Mouse (Mus musculus) hindbrain, embryonic 15.5 days (tissue): ENCODE measurements at regions not wholly inside any gene's neighbourhood (a gene's known extent, or its start where the extent isn't known, plus 50 kb on each side); places are given as distances from the start of the nearest gene placed in this dataset.

Experiments used
- ATAC-seq: fragments of 200-750 bp; cut with Nextera tagmentation; 2 replicates; pipeline ENCODE4 v1.8.0; 2017; ENCODE audit warnings: low read depth, moderate number of reproducible peaks, moderate TSS enrichment; ENCODE audit not compliant: low FRiP score
- H3K27ac ChIP-seq: fragments of 300-500 bp; sonication (generic); replicated peaks from 2 replicates; pipeline ENCODE4 v1.5.1; 2015; ENCODE audit warnings: mild to moderate bottlenecking, inconsistent platforms
- H3K27me3 ChIP-seq: fragments of 300-500 bp; sonication (generic); 2 replicates; pipeline ENCODE4 v1.6.1; 2015; ENCODE audit warnings: control low read depth, inconsistent platforms
- H3K36me3 ChIP-seq: fragments of 300-500 bp; sonication (generic); 2 replicates; pipeline ENCODE4 v1.6.1; 2015; ENCODE audit warnings: control low read depth, inconsistent platforms
- H3K4me1 ChIP-seq: fragments of 300-500 bp; sonication (generic); replicated peaks from 2 replicates; pipeline ENCODE4 v1.6.1; 2015; ENCODE audit warnings: control low read depth, inconsistent platforms
- H3K4me2 ChIP-seq: fragments of 300-500 bp; sonication (generic); 2 replicates; pipeline ENCODE4 v1.6.1; 2015; ENCODE audit warnings: moderate library complexity, mild to moderate bottlenecking, inconsistent platforms
- H3K4me3 ChIP-seq: fragments of 300-500 bp; sonication (generic); 2 replicates; pipeline ENCODE4 v1.5.1; 2015; ENCODE audit warnings: mild to moderate bottlenecking, inconsistent platforms
- H3K9ac ChIP-seq: fragments of 300-500 bp; sonication (generic); 2 replicates; pipeline ENCODE4 v1.6.1; 2015; ENCODE audit warnings: inconsistent platforms
- H3K9me3 ChIP-seq: fragments of 300-500 bp; sonication (generic); 2 replicates; pipeline ENCODE4 v1.6.1; 2016; ENCODE audit warnings: control low read depth, inconsistent platforms
- WGBS: fragments of 180-500 bp; shearing (Covaris S2); methylation state at CpG from one replicate; pipeline ENCODE4 v1.1.7; 2015; 5-methylcytosine and 5-hydroxymethylcytosine counted together

DNA sequence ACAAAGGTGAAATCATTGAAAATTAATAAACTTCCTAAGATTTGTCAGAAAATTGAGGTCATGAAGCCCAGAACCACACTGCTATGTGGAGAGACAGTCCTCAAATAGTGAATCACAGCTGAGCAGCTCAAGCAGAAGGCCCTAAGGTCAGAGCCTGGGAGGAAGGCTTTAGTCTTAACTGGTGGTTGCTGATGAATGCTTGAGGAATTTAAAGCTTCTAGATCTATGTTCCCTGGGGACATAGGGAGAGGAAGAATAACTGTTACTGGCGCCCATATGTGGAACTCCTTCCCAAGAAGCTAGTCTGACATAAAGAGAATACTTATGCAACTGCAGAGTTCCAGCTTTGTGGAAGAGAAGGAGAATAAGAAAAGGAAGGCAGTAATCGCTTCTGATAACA is 919.5 kb downstream of the D3Ertd751e start:
- no peak for ATAC-seq
- H3K27me3 ChIP-seq: no peaks in the 10 kb centered on the region
- no peak overlapping the region for H3K4me3 ChIP-seq
- no peak overlapping the region for H3K4me2 ChIP-seq
- WGBS: 87% methylated on average over 2 of the region's 2 CpGs
- no peak overlapping the region for H3K27ac ChIP-seq
- no peaks in the 10 kb centered on the region for H3K4me1 ChIP-seq
- no peak overlapping the region for H3K9ac ChIP-seq
- no peaks in the 10 kb centered on the region for H3K9me3 ChIP-seq
- H3K36me3 ChIP-seq: no peaks in the 10 kb centered on the region

DNA sequence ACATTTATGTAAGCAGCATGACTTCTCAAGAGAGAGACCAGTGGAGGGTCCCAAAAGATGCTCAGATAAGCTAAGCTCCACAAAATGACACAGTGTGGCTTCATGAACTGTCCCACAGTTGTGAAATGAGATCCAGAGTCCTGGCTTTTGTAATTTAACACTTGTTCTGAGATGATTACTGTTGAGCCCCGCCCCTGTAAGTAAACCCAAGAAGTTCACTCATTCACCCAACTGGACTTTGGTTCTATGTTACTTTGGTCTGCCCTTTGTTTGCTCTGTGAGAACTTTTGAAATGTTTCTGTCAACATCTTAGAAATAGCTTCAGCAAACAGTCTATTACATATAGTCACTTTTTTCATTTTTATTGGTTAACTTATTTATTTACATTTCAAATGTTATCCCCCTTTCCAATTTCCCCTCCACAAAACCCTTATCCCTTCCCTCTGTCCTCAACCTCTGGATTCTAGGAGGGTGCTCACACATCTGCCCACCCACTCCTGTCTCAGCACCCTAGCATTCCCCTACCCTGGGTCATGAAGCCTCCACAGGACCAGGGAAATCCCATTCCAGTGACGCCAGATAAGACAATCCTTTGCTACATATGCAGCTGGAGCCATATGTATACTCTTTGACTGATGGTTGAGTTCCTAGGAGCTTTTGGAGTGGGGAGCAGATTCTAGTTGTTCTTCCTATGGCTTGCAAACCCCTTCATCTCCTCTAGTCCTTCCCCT is 934.4 kb downstream of the D3Ertd751e start:
- H3K27ac ChIP-seq: no peak overlapping the region
- no peaks in the 10 kb centered on the region for H3K36me3 ChIP-seq
- H3K4me2 ChIP-seq: no peak overlapping the region
- no peak overlapping the region for H3K4me3 ChIP-seq
- no peaks in the 10 kb centered on the region for H3K9me3 ChIP-seq
- no peaks in the 10 kb centered on the region for H3K4me1 ChIP-seq
- no peak overlapping the region for H3K9ac ChIP-seq
- ATAC-seq: no peak
- H3K27me3 ChIP-seq: no peaks in the 10 kb centered on the region
- whole genome bisulfite sequencing: 81% methylated on average over 2 of the region's 2 CpGs

DNA sequence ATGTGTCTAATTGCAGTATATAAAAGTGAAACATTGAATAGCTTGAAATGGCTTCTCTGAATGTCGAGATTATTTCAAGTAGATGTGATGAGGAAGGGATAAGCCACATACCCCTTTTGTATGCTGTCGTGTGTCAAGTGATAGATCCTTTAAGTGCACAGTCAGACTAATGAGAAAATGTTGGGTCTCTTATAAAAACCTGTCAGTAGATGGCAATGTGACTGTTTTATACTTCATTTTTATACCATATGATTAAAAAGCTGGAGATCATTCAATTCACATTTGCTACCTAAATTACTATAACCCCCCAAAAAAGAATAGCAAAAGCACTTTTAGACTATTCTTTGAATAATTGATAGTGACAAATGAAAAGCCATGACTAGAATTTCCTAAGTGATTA is 952.3 kb downstream of the D3Ertd751e start:
- 64% methylated on average over 2 of the region's 2 CpGs for WGBS
- no peak overlapping the region for H3K27ac ChIP-seq
- no peak overlapping the region for H3K4me2 ChIP-seq
- no peaks in the 10 kb centered on the region for H3K9me3 ChIP-seq
- H3K27me3 ChIP-seq: no peaks in the 10 kb centered on the region
- H3K36me3 ChIP-seq: no peaks in the 10 kb centered on the region
- H3K4me3 ChIP-seq: no peak overlapping the region
- no peak for ATAC-seq
- H3K4me1 ChIP-seq: no peaks in the 10 kb centered on the region
- no peak overlapping the region for H3K9ac ChIP-seq

DNA sequence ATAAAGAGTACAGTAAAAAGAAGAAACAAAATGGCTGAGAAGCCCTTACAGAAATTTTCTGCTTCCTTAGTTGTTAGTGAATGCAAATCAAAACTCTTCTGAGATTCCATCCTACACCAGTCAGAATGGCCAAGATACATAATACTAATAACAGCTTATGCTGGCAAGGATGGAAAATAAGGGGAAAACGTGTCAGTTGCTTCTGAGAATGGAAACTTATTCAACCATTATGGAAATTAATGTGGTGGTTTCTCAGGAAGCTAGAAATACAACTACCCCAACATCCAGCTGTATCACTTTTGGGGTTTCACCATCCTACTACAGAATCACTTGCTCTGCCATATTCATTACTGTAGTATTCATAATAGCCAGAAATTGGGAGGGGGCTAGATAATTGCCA is 996.5 kb downstream of the D3Ertd751e start:
- no peaks in the 10 kb centered on the region for H3K4me1 ChIP-seq
- H3K9me3 ChIP-seq: no peaks in the 10 kb centered on the region
- H3K27me3 ChIP-seq: no peaks in the 10 kb centered on the region
- no peak for ATAC-seq
- no peak overlapping the region for H3K27ac ChIP-seq
- H3K9ac ChIP-seq: no peak overlapping the region
- H3K4me3 ChIP-seq: no peak overlapping the region
- no peak overlapping the region for H3K4me2 ChIP-seq
- H3K36me3 ChIP-seq: no peaks in the 10 kb centered on the region
- 42% methylated on average over 1 of the region's 1 CpGs for WGBS

DNA sequence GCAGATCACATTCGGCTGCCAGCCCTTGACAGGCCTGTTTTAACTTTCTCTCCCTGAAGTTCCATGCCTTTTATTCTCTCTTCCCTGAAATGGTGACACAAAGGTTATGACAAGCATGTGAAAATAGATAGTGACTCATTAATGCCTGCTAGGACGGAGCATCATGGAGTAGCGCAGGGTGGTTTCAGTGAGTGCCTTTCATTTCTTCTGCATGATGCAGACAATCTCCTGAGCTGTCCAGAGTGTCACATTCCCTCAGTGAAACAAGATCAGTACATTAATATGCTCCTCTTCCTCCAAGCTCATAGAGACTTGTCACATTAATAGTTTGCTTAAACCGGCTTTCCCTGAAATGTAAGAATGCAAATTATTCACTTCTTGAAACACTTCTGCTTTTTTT is 1010.7 kb downstream of the D3Ertd751e start:
- Histone ChIP-seq H3K4me1 (no peaks in the 10 kb centered on the region), H3K9ac (no peak overlapping the region), H3K4me2 (no peak overlapping the region), H3K27ac (no peak overlapping the region), H3K4me3 (no peak overlapping the region), H3K9me3 (no peaks in the 10 kb centered on the region), H3K36me3 (no peaks in the 10 kb centered on the region), H3K27me3 (no peaks in the 10 kb centered on the region)
- ATAC-seq: no peak
- 74% methylated on average over 4 of the region's 4 CpGs for WGBS

DNA sequence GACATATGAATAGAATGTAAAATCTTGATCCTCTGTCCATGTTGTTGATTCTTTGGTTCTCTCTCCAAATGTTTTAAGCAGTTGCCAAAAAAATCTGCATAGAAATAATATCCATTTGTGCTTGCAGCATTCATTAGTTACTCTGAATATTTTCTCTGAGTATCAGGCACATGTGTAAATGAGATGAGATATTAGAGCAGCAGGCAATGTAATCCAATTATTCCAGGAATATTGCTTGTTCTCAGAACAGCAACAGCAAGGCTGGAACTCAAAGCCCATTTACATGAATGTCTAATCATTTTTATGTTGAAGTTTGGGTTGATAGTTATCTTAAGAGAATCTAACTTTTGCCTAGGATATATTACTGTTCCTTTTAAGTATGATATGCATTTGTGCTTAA is 1014.9 kb downstream of the D3Ertd751e start:
- no peak for ATAC-seq
- H3K36me3 ChIP-seq: no peaks in the 10 kb centered on the region
- no peak overlapping the region for H3K27ac ChIP-seq
- H3K9me3 ChIP-seq: no peaks in the 10 kb centered on the region
- no peak overlapping the region for H3K4me3 ChIP-seq
- H3K4me2 ChIP-seq: no peak overlapping the region
- H3K4me1 ChIP-seq: no peaks in the 10 kb centered on the region
- no peaks in the 10 kb centered on the region for H3K27me3 ChIP-seq
- H3K9ac ChIP-seq: no peak overlapping the region

DNA sequence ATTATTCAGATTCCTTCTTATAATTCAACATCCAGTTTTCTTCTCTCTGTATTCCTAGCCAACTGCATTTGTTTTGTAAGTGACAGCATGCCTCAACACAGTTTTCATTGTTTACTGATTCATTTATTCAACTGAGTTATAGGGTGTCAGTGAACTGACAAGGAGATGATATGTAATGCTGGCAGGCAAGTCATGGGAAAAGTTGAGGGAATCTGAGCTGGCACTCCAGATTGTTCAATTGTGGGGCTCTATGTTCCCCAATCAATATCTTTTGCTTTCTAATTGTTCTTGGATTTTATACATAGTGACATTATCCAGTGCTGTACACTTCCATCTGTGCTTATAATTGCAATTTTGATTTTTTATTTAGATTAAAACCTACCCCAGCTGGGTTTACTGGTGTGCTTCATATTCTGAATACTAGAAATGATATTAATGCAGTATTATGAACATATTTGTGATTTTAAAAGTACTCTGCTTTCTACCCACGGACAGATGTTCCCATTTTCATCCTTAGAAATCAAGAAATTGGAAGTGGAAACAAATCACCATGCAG is 1015.5 kb downstream of the D3Ertd751e start:
- no peak overlapping the region for H3K9ac ChIP-seq
- H3K4me3 ChIP-seq: no peak overlapping the region
- WGBS: 52% methylated on average over 1 of the region's 1 CpGs
- no peaks in the 10 kb centered on the region for H3K36me3 ChIP-seq
- ATAC-seq: no peak
- H3K4me1 ChIP-seq: no peaks in the 10 kb centered on the region
- no peak overlapping the region for H3K4me2 ChIP-seq
- no peaks in the 10 kb centered on the region for H3K27me3 ChIP-seq
- no peaks in the 10 kb centered on the region for H3K9me3 ChIP-seq
- H3K27ac ChIP-seq: no peak overlapping the region

DNA sequence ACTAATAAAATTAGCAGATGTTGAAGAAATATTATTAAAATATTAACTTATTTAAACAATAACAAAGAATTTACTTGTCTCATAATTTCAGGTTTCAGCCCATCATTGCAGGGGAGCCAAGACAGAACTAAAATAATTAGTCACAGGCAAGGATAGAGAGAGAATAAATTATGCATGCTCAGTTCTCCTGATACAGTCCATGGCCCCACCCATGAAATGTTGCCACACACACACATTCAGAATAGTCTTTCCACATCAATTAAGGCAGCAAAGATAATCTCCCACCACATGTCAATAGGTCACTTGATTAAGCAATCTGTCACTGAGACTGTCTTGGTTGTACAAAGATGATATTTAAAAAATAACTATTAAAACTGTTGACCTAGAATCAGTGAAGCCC is 1019.8 kb downstream of the D3Ertd751e start:
- no peak overlapping the region for H3K27ac ChIP-seq
- no peaks in the 10 kb centered on the region for H3K27me3 ChIP-seq
- no peak overlapping the region for H3K9ac ChIP-seq
- H3K4me3 ChIP-seq: no peak overlapping the region
- ATAC-seq: no peak
- no peaks in the 10 kb centered on the region for H3K36me3 ChIP-seq
- no peak overlapping the region for H3K4me2 ChIP-seq
- H3K9me3 ChIP-seq: no peaks in the 10 kb centered on the region
- H3K4me1 ChIP-seq: no peaks in the 10 kb centered on the region

DNA sequence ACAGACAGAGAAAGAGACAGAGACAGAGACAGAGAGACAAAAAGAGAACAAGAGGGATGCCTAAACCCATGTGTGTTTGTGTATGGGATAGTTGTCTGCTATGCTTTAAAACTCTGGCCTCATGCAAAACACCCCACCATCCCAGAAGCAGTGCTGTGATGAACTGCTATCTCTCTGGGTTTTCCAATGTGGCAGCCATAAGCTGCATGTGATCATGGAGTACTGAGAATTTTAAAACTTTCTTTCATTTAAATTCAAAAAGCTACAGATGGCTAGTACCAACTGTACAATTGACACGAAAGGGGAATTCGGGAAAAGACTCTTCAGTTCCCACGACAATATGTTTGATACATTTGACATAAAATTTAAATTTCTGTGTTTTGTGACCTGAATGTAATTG is 1041.1 kb downstream of the D3Ertd751e start:
- 93% methylated on average over 3 of the region's 3 CpGs for WGBS
- H3K4me3 ChIP-seq: no peak overlapping the region

DNA sequence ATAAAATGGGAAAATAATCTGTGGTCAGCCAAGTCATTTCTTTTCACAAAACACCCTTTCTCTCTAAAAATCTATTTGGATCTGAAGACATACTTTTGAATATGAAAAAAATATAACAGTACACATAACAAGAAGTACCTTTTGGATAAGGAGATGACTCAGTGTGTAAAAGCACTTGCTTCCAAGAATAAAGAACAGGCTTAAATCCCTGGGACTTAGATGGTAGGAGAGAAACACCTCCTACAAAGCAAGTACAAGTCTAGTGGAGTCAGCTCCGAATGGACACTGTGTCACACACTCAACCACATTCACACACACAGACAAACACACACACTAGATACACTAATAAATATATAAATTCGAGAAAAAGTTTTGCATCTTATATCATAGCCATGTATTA is 1041.8 kb downstream of the D3Ertd751e start:
- H3K27ac ChIP-seq: no peak overlapping the region
- no peak overlapping the region for H3K4me3 ChIP-seq
- no peaks in the 10 kb centered on the region for H3K4me1 ChIP-seq
- H3K4me2 ChIP-seq: no peak overlapping the region
- no peaks in the 10 kb centered on the region for H3K9me3 ChIP-seq
- ATAC-seq: no peak
- no peak overlapping the region for H3K9ac ChIP-seq
- H3K36me3 ChIP-seq: no peaks in the 10 kb centered on the region
- WGBS: 82% methylated on average over 2 of the region's 2 CpGs
- H3K27me3 ChIP-seq: no peaks in the 10 kb centered on the region

More for the DNA sequence above, 1041.1 kb downstream of the D3Ertd751e start:
- H3K4me2 ChIP-seq: no peak overlapping the region
- no peaks in the 10 kb centered on the region for H3K27me3 ChIP-seq
- ATAC-seq: no peak
- H3K27ac ChIP-seq: no peak overlapping the region
- no peaks in the 10 kb centered on the region for H3K9me3 ChIP-seq
- H3K36me3 ChIP-seq: no peaks in the 10 kb centered on the region
- no peaks in the 10 kb centered on the region for H3K4me1 ChIP-seq
- H3K9ac ChIP-seq: no peak overlapping the region

DNA sequence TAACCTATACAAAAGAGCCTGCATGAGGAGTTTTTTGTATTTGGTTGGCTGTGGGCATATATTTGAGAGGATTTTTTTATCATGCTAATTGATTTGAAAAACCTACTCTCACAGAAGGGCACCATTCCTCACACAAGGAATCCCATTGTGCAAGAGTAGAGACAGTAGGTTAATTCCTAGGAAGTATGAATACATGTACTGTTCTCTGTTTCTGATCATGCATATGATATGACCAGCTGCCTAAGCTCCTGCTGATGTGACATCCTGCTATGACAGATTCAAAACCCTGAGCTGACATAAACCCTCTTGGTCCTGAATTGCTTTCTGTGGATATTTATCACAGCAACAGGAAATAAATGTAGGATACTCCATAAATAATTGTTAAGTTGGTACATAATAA is 1048.0 kb downstream of the D3Ertd751e start:
- no peak for ATAC-seq
- Histone ChIP-seq H3K4me1 (no peaks in the 10 kb centered on the region; the same call in 1 of the 2 replicates), H3K9ac (no peak overlapping the region), H3K27me3 (no peaks in the 10 kb centered on the region), H3K4me2 (no peak overlapping the region), H3K27ac (no peak overlapping the region), H3K4me3 (no peak overlapping the region), H3K9me3 (no peaks in the 10 kb centered on the region), H3K36me3 (no peaks in the 10 kb centered on the region)

DNA sequence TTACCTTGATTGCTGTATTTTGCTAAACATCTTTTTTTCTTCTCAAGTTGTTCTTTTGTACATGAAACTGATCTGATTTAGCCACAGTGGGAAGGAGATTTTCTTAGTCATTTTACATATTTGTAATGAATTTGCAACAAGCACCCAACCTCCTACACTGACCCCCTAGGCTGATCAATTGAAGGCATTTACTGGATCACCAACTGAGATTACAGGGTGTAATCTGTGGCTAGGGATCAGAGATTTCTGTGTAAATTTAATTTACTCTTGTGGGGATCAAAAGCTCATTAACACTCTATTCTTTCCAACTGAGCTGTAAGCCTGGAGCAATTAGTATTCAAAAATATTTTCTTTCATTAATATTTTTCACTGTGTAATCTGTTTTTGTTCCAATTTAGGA is 1049.5 kb downstream of the D3Ertd751e start:
- ATAC-seq: no peak; the same call in 1 of the 2 replicates
- H3K9me3 ChIP-seq: no peaks in the 10 kb centered on the region

DNA sequence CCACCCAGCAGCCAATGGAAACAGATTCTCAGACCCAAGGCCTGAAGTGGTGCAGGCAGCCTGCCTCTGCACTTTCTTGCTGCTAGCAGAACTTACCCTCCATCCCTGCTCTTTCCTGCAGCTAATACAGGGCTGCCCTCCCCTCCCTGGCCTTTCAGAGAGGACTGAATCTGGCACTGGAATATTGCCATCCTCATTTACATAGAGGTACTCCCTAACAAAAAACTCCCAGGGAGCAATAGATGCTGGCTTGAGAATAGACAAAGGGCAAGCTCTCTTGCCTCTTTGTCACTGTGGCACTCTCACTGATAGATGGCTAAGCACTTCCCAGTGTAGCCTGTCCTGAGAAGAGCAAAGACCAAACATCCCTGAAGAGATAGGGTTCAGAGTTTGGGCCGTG is 1088.0 kb downstream of the D3Ertd751e start:
- no peak for ATAC-seq

More for the DNA sequence above, 1049.5 kb downstream of the D3Ertd751e start:
- Histone ChIP-seq H3K36me3 (no peaks in the 10 kb centered on the region), H3K4me1 (no peaks in the 10 kb centered on the region; the same call in 1 of the 2 replicates), H3K27ac (no peak overlapping the region), H3K9ac (no peak overlapping the region), H3K4me3 (no peak overlapping the region), H3K27me3 (no peaks in the 10 kb centered on the region), H3K4me2 (no peak overlapping the region)

More for the DNA sequence above, 1088.0 kb downstream of the D3Ertd751e start:
- Histone ChIP-seq H3K4me1 (no peaks in the 10 kb centered on the region), H3K27me3 (no peaks in the 10 kb centered on the region), H3K4me2 (no peak overlapping the region), H3K9me3 (no peaks in the 10 kb centered on the region), H3K36me3 (no peaks in the 10 kb centered on the region), H3K4me3 (no peak overlapping the region), H3K9ac (no peak overlapping the region), H3K27ac (no peak overlapping the region)
- WGBS: 24% methylated on average over 1 of the region's 1 CpGs
